Mouse (Mus musculus) liver, embryonic 18 days (tissue): ENCODE results near the gene Sp7. TPM values are rescaled to one million over a fixed set of nuclear protein-coding genes. Genes with fewer than 3 reads are reported as not detected.

Source experiments
- polyA plus RNA-seq: library from polyadenylated mRNA; depleted of rRNA; stranded (reverse); fragments of >200 nt; gene quantifications from 2 replicates; pipeline ENCODE4 v1.2.3, GENCODE M21; 2012; rRNA removed

Gene Sp7
- 0.01 TPM in 2 replicates for polyA plus RNA-seq

GRCm38 (mm10) chr15:102366733-102367344, at the start of gene Sp7:
Gene Sp7 (minus strand): TSS chr15:102367182.

GRCm38 (mm10) chr15:102405489-102406195, 38.7 kb upstream of the Sp7 start, which contains the start of gene Sp1:
Gene Sp1 (plus strand): TSS chr15:102406143.

GRCm38 (mm10) chr15:102350138-102350941, 16.6 kb downstream of the Sp7 start, which contains the start of gene Aaas:
Gene Aaas (minus strand): TSS chr15:102350771.

GRCm38 (mm10) chr15:102331610-102332015, 35.4 kb downstream of the Sp7 start, which contains the start of gene Myg1:
Gene Myg1 (plus strand): TSS chr15:102331709.

GRCm38 (mm10) chr15:102326022-102326576, 40.9 kb downstream of the Sp7 start, which contains the start of gene Pfdn5:
Gene Pfdn5 (plus strand): TSS chr15:102326116.

Other genes starting within 250 kb of the Sp7 start
- gene Spryd3, start 230.9 kb downstream of the Sp7 start, polyA plus RNA-seq = 14.1 and 15.2 TPM in 2 replicates
- 2.3 and 2.6 TPM in 2 replicates for gene Igfbp6, start 222.8 kb downstream of the Sp7 start, polyA plus RNA-seq
- 26.4 and 26.5 TPM in 2 replicates for gene Soat2, start 216.7 kb downstream of the Sp7 start, polyA plus RNA-seq
- gene Zfp740, start 163.9 kb downstream of the Sp7 start, polyA plus RNA-seq = 17.1 and 18.6 TPM in 2 replicates
- gene Csad, start 162.5 kb downstream of the Sp7 start, polyA plus RNA-seq = 137 and 161 TPM in 2 replicates
- 2.8 and 2.9 TPM in 2 replicates for gene Itgb7, start 135.2 kb downstream of the Sp7 start, polyA plus RNA-seq
- gene Rarg, start 109.7 kb downstream of the Sp7 start, polyA plus RNA-seq = 3.1 and 3.6 TPM in 2 replicates
- gene Gm9918, start 96.6 kb downstream of the Sp7 start, polyA plus RNA-seq = 0.01 and 0.02 TPM in 2 replicates
- 14.0 and 14.1 TPM in 2 replicates for gene Mfsd5, start 87.7 kb downstream of the Sp7 start, polyA plus RNA-seq
- 8.2 and 8.8 TPM in 2 replicates for gene Espl1, start 70.9 kb downstream of the Sp7 start, polyA plus RNA-seq
- 87.7 and 89.5 TPM in 2 replicates for gene Pfdn5, start 41.1 kb downstream of the Sp7 start, polyA plus RNA-seq
- gene Myg1, start 35.5 kb downstream of the Sp7 start, polyA plus RNA-seq = 25.2 and 28.0 TPM in 2 replicates
- 18.3 and 19.1 TPM in 2 replicates for gene Aaas, start 16.4 kb downstream of the Sp7 start, polyA plus RNA-seq
- 8.2 and 8.8 TPM in 2 replicates for gene Sp1, start 39.0 kb upstream of the Sp7 start, polyA plus RNA-seq
- gene Amhr2, start 78.2 kb upstream of the Sp7 start, polyA plus RNA-seq = 0.02 and 0.06 TPM in 2 replicates
- 81.6 and 90.5 TPM in 2 replicates for gene Prr13, start 91.8 kb upstream of the Sp7 start, polyA plus RNA-seq
- gene Pcbp2, start 103.4 kb upstream of the Sp7 start, polyA plus RNA-seq = 168 and 201 TPM in 2 replicates
- not detected in 2 replicates for gene Gm10337, start 136.5 kb upstream of the Sp7 start, polyA plus RNA-seq
- gene Map3k12, start 149.9 kb upstream of the Sp7 start, polyA plus RNA-seq = 1.1 and 1.5 TPM in 2 replicates
- gene Tarbp2, start 151.0 kb upstream of the Sp7 start, polyA plus RNA-seq = 32.8 and 33.5 TPM in 2 replicates
- gene Npff, start 157.8 kb upstream of the Sp7 start, polyA plus RNA-seq = 0.95 and 1.7 TPM in 2 replicates